Mouse (Mus musculus) midbrain, embryonic 10.5 days (tissue): ENCODE data around the gene Lrrc4c. TPM values are rescaled to one million over a fixed set of nuclear protein-coding genes. Genes with fewer than 3 reads are reported as not detected.

ENCODE experiments used
- DNase-seq: peaks from one replicate; pipeline ENCODE4 v3.0.0-alpha.2; 2017; ENCODE audit warnings: low spot score
- H3K27ac ChIP-seq: fragments of 300-500 bp; sonication (generic); replicated peaks from 2 replicates; pipeline ENCODE4 v1.5.1; 2016; ENCODE audit warnings: mild to moderate bottlenecking
- H3K27me3 ChIP-seq: fragments of 300-500 bp; sonication (generic); 2 replicates; pipeline ENCODE4 v1.6.1; 2016; ENCODE audit warnings: low read depth, mild to moderate bottlenecking; ENCODE audit not compliant: poor library complexity, severe bottlenecking
- H3K36me3 ChIP-seq: fragments of 300-500 bp; sonication (generic); 2 replicates; pipeline ENCODE4 v1.6.1; 2016; ENCODE audit warnings: mild to moderate bottlenecking, moderate library complexity
- H3K4me1 ChIP-seq: fragments of 300-500 bp; sonication (generic); 2 replicates; pipeline ENCODE4 v1.6.1; 2016
- H3K4me3 ChIP-seq: fragments of 300-500 bp; sonication (generic); 2 replicates; pipeline ENCODE4 v1.5.1; 2016; ENCODE audit warnings: mild to moderate bottlenecking, moderate library complexity
- H3K9me3 ChIP-seq: fragments of 300-500 bp; sonication (generic); replicated peaks from 2 replicates; pipeline ENCODE4 v1.6.1; 2016; ENCODE audit warnings: mild to moderate bottlenecking
- WGBS: fragments of 180-500 bp; shearing (Covaris S2); methylation state at CpG from one replicate; pipeline ENCODE4 v1.1.7; 2016; 5-methylcytosine and 5-hydroxymethylcytosine counted together
- polyA plus RNA-seq: library from polyadenylated mRNA; unstranded; fragments of >200 nt; fragmentation: Nextera tagmentation; extraction: Ambion mirVana; gene quantifications from 2 replicates; pipeline ENCODE4 v1.2.1, GENCODE M21; 2016

Lrrc4c gene
- polyA plus RNA-seq, 1 experiment from 2014 or later: 1.0 TPM

DNA sequence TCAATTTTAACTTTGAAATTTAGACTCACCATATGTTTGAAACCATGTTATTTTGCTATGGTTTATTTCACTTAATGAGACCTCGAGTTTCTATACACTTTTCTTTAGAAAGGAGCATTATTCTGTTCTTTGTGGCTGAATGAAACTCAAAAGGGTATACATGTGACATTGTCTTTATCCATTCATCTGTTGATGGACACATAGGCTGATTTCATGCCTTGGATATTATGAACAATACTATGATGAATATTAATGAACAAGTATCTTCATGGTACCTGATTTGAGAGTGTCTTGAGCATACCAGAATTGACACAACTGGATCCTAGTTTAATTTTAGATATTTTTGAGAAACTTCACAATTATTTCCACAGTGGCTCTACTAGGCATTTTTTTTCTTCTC, 709.0 kb downstream of the Lrrc4c start:
- Histone ChIP-seq H3K4me3 (no peak overlapping the region), H3K9me3 (no peaks in the 10 kb centered on the region), H3K36me3 (no peaks in the 10 kb centered on the region), H3K27me3 (no peaks in the 10 kb centered on the region), H3K4me1 (no peaks in the 10 kb centered on the region; the same call in 1 of the 2 replicates), H3K27ac (no peak overlapping the region)
- no peak for DNase-seq
- WGBS: 45% methylated on average over 1 of the region's 1 CpGs

DNA sequence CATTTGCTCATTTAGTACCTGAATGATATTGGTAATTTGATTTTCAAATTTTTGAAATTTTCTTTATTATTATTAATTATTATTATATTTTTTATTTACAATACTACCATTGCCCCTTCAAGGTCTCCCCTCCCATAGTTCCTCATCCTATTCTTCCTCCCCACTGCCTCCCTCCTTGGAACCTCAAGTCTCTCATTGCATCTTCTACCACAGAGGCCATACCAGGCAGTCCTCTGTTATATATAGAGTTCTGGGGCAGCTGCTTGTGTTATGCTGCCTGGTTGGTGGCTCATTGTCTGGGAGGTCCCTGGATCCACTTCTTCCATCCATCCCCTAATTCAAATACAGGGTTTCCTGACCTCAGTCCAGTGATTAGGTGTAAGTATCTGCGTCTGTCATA, 709.6 kb downstream of the Lrrc4c start:
- Histone ChIP-seq H3K4me3 (no peak overlapping the region), H3K9me3 (no peaks in the 10 kb centered on the region), H3K4me1 (no peaks in the 10 kb centered on the region; the same call in 1 of the 2 replicates), H3K36me3 (no peaks in the 10 kb centered on the region), H3K27ac (no peak overlapping the region), H3K27me3 (no peaks in the 10 kb centered on the region)
- no peak for DNase-seq
- 83% methylated on average over 1 of the region's 1 CpGs for WGBS

DNA sequence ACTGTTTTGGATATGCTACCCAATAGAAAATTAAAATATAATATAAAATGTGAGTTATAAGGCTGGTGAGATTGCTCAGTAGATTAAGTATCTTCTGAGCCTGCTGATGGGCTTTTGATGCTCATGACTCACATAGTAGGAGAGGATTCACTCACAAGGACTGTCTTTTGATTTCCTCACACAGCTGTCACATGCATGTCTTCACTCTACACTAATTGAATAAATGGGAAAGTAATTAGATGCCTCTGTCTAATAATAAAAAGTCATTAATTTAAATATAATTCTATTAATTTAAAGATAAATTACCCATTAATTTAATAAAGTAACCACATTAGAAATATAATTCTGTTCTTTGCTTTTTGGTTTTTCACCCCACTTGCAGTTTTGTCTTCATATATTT, 718.4 kb downstream of the Lrrc4c start:
- no peak overlapping the region for H3K27ac ChIP-seq
- no peaks in the 10 kb centered on the region for H3K27me3 ChIP-seq
- no peaks in the 10 kb centered on the region for H3K4me1 ChIP-seq
- no peak for DNase-seq
- H3K36me3 ChIP-seq: no peaks in the 10 kb centered on the region
- no peaks in the 10 kb centered on the region for H3K9me3 ChIP-seq
- no peak overlapping the region for H3K4me3 ChIP-seq

DNA sequence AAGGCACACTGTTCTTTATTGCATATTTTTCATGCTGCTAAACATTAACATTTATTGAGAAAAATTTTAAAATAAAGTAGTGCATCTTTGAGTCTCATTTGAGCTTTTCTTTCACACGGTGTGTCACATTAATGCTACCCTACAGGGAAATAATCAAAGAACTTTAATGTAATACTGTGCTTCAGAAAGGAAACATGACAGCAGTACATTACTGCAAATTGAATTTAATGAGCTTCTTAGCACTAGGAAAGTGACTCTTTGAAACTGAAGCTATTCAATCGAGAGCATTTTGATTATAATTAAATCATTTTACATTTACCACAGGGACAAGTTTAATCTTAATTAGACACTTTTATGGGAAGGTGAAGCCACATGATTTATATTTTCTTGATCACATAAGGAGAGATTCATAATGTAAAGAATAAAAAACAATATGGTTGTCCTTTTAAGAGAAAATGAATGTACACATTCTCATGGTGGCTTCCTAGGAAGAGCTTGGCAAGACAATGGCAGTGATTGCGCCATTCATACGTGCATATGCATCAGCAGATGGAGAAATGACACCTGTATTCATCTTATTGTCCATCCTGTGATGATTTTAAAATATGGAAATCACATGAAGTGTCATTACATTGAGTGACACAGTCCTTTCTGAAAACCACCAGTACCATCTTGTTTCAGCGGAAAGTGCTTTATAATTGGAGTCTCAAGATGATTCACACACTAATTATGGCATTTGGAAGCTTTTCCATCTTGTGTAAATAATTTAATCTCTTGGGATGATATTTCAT, 719.2 kb downstream of the Lrrc4c start:
- 91% methylated on average over 5 of the region's 5 CpGs for WGBS

DNA sequence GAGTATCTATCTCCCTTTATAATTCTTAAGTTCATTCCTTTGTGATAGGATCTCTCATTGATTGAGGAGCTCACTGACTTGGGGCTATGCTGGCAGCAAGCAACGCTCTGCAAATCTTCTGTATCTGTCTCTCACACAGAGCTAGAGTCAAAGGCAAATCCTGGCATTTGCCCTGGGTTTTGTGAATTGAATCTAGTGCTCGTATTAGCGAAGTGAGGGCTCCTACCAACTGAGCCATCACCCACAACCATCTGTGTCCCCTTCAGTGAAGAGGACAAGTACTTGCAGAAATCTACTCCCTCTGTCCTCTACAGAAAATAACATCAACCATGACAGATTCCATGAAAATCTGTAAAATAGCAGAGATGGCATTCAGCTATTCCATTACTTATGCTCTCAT, 726.0 kb downstream of the Lrrc4c start:
- no peak for DNase-seq
- no peak overlapping the region for H3K27ac ChIP-seq
- no peaks in the 10 kb centered on the region for H3K27me3 ChIP-seq
- 83% methylated on average over 3 of the region's 3 CpGs for WGBS
- H3K36me3 ChIP-seq: no peaks in the 10 kb centered on the region
- peaks cover 4% of the 10 kb centered on the region; the same call in 1 of the 2 replicates for H3K4me1 ChIP-seq
- no peaks in the 10 kb centered on the region for H3K9me3 ChIP-seq
- no peak overlapping the region for H3K4me3 ChIP-seq

More for the DNA sequence above, 719.2 kb downstream of the Lrrc4c start:
- no peak for DNase-seq
- no peaks in the 10 kb centered on the region for H3K4me1 ChIP-seq
- H3K36me3 ChIP-seq: no peaks in the 10 kb centered on the region
- H3K27ac ChIP-seq: no peak overlapping the region
- no peak overlapping the region for H3K4me3 ChIP-seq
- H3K27me3 ChIP-seq: no peaks in the 10 kb centered on the region
- no peaks in the 10 kb centered on the region for H3K9me3 ChIP-seq

DNA sequence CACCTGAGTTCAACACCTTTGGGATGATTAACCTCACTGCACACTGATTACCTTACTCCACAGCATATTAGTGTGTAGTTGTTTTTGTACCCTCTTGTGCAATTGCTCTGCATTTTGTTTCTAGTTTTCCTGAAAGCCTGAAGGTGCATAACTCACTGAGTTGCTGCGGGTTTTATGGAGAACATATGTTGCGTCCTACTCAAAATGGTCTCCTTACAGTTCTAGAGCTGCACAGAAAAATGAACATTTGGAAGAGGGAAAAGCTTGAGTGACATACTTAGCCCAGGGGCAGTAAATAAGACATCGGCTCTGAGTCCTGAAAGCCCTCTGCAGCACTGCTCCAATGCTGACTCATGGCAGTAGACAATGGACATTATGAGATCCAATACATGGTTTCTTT, 727.7 kb downstream of the Lrrc4c start:
- no peak overlapping the region for H3K27ac ChIP-seq
- no peak for DNase-seq
- 91% methylated on average over 3 of the region's 3 CpGs for WGBS
- H3K9me3 ChIP-seq: no peaks in the 10 kb centered on the region
- no peaks in the 10 kb centered on the region for H3K27me3 ChIP-seq
- H3K4me1 ChIP-seq: peaks cover 4% of the 10 kb centered on the region; the same call in 1 of the 2 replicates
- H3K36me3 ChIP-seq: no peaks in the 10 kb centered on the region
- H3K4me3 ChIP-seq: no peak overlapping the region

DNA sequence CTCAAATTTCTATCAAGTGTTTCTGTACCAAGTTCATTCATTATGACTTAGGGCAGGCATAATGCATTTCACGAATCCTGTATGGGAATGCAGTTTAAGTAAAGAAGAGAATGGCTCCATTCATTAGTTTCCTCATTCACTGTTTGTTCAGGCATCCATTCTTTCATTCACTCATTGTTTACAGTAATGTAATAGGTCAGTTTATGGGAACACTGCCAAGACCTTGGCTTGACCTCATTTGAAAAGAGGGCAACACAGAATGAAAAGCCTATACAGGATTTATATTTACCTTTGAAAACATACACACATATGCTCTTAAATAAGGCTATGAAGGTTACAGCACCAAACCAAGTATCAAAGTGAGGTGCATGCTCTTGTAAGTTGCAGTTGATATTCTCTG, 762.2 kb downstream of the Lrrc4c start:
- Histone ChIP-seq H3K4me1 (no peaks in the 10 kb centered on the region), H3K9me3 (no peaks in the 10 kb centered on the region), H3K4me3 (no peak overlapping the region), H3K27me3 (no peaks in the 10 kb centered on the region), H3K36me3 (no peaks in the 10 kb centered on the region), H3K27ac (no peak overlapping the region)
- WGBS: 65% methylated on average over 1 of the region's 1 CpGs
- no peak for DNase-seq

DNA sequence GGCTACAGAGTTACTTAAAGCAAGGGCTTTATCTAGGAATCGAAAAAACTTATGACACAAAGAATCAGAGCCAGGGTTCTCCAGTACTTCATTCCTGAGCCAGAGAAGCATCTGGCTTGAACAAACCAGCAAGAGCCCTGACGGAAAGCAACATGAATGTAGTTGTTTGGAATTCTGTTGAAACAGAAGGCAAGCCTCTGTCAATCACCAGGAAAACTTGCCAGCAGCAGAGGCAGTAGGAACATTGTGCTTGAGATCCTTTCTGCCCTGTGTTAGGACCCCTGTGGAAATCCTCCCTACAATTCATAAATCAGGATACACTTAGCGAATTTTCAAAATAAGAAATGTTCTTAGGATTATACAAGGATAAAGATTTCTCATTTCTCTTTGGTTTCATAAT, 780.0 kb downstream of the Lrrc4c start:
- no peak for DNase-seq
- WGBS: 74% methylated on average over 3 of the region's 3 CpGs

DNA sequence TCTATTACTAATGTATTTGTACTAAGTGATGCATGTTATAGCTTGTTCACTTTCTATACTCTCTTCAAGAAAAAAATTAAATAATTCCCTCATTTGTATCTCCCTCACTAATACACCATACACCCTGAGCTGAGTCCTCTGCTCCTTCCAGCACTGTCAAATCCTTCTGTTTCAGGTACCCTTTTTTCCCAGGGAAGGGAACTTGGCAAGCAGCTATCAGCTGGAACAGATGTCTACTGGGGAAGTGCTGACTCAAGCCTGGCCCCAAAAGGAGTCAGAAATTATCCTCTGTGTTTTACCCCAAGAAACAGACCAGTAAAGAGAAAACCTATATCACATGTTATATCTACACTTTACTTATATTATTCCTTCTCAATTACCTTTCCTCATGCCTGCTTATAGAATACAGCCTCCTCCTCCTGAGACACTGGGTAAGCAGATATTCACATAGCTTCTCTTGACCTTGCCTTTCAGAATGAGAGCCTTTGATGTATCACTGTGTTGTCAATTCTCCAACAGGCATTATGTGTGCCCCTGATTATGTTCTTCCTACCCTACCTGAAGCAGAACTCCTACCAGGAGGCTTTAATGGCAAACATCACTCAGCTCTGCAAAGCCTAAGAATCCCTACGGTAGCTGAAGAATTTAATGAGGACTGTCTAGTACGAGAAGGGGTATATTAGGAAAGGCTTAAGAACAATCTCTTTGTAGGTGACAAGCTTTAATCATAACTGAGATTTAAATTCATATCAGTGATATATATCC, 785.6 kb downstream of the Lrrc4c start:
- Histone ChIP-seq H3K4me1 (no peaks in the 10 kb centered on the region), H3K36me3 (no peaks in the 10 kb centered on the region), H3K27me3 (no peaks in the 10 kb centered on the region), H3K27ac (no peak overlapping the region), H3K4me3 (no peak overlapping the region), H3K9me3 (no peaks in the 10 kb centered on the region)
- no peak for DNase-seq
- WGBS: 92% methylated on average over 2 of the region's 2 CpGs

More for the DNA sequence above, 780.0 kb downstream of the Lrrc4c start:
- H3K27ac ChIP-seq: no peak overlapping the region
- no peak overlapping the region for H3K4me3 ChIP-seq
- H3K9me3 ChIP-seq: no peaks in the 10 kb centered on the region
- H3K36me3 ChIP-seq: no peaks in the 10 kb centered on the region
- 0 out of 2 replicates have a peak, but pooled peaks cover 3% of the 10 kb centered on the region for H3K4me1 ChIP-seq
- H3K27me3 ChIP-seq: no peaks in the 10 kb centered on the region

DNA sequence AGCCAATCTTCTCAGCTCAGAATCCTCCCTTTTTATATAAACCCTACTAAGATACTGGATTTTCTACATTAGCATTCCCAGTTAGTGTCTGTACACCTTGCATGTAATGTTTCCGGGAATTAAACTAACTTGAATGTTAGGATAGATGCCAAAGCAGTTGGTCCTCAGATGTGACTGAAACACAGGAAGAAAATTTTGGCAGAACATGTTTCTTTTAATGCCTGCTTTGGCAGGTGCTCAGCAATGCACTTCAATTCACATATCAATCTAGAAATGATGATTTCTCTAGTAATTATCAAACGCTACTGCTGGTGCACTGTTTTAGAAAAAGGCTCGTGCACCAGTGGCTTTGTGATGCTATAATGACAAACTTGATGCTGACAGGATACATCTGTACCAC, 806.3 kb downstream of the Lrrc4c start:
- WGBS: 87% methylated on average over 3 of the region's 3 CpGs
- H3K4me1 ChIP-seq: no peaks in the 10 kb centered on the region

DNA sequence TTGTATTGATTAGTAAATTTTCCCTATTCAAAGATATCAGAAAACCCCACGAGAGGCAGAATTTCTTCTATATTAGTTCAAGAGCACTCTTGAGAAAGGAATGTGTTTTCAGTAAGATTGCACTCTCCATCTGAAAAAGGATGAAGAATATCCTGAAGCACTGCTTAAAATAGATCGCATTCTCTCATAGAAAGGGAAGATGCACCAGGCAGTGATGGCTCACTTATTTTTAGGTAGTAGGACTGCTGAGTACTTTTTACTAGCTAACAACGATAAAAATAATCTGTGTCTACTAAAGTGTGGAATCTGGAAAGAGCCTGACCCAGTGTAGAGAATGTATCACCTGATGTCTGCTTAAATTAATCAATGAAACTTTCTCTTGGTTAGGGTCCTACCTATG, 820.5 kb downstream of the Lrrc4c start:
- WGBS: 94% methylated on average over 3 of the region's 3 CpGs
- Histone ChIP-seq H3K27me3 (no peaks in the 10 kb centered on the region), H3K27ac (no peak overlapping the region), H3K4me1 (no peaks in the 10 kb centered on the region), H3K9me3 (no peaks in the 10 kb centered on the region), H3K36me3 (no peaks in the 10 kb centered on the region), H3K4me3 (no peak overlapping the region)
- DNase-seq: no peak

More for the DNA sequence above, 806.3 kb downstream of the Lrrc4c start:
- Histone ChIP-seq H3K36me3 (no peaks in the 10 kb centered on the region), H3K27me3 (no peaks in the 10 kb centered on the region), H3K9me3 (no peaks in the 10 kb centered on the region), H3K4me3 (no peak overlapping the region), H3K27ac (no peak overlapping the region)
- no peak for DNase-seq

DNA sequence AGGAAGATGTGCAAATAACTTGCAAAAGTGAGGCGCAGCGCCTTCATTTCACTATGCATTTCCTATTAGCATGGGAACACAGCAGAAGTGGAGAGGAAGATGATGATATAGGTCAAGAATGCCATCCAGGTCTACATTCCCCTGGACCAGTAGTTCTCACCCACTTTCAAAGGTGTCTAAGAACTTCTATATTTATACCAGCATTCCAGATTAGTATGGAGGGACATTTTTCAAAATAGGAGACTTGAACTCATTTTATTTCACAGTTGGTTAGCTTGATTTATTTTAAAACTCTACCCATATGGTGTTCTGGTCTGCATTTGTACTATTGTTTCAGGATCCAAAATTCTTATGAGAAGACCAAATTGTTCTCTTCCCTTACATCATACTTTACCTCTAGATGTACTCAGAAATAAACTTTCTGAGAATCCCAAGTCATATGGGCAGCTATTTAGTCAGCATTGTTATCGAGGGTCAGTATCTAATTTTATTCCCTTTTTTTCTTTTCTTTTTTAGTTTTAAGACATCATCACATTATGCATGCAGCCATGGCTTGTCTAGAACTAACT, 833.7 kb downstream of the Lrrc4c start:
- 94% methylated on average over 3 of the region's 3 CpGs for whole genome bisulfite sequencing
- no peak overlapping the region for H3K27ac ChIP-seq
- DNase-seq: no peak
- H3K27me3 ChIP-seq: no peaks in the 10 kb centered on the region
- H3K36me3 ChIP-seq: no peaks in the 10 kb centered on the region
- no peak overlapping the region for H3K4me3 ChIP-seq
- H3K4me1 ChIP-seq: no peaks in the 10 kb centered on the region
- no peaks in the 10 kb centered on the region for H3K9me3 ChIP-seq

DNA sequence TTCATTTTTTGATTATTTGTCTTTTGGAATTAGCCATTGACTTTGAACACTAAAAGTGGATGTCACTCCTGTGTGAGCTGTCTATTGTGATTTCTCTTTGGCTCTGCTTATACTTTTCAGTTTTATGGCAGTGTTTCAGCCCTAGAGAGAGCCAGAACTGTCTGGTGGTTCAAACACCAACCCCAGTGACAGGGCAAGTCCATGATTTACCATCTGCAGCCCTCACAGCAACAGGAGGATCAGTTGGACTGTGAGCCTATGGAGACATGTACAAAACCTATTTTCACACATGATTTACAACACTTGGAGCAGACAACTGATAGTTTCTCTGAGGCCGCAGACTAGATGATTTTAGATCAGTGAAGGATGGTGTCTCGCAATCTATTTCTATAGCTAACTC, 847.8 kb downstream of the Lrrc4c start:
- Histone ChIP-seq H3K4me3 (no peak overlapping the region), H3K36me3 (no peaks in the 10 kb centered on the region), H3K27ac (no peak overlapping the region), H3K9me3 (no peaks in the 10 kb centered on the region), H3K4me1 (no peaks in the 10 kb centered on the region), H3K27me3 (no peaks in the 10 kb centered on the region)
- DNase-seq: no peak
- 88% methylated on average over 2 of the region's 2 CpGs for WGBS
